Mouse (Mus musculus) CH12.LX (cell line): Measurements from ENCODE around the gene Smg7. TPM values are rescaled to one million over a fixed set of nuclear protein-coding genes. Genes with fewer than 3 reads are reported as not detected.

Experiments used
- DNase-seq: peaks from one replicate; pipeline ENCODE4 v3.0.0-alpha.2; 2013; ENCODE audit errors: extremely low read depth
- H3K27ac ChIP-seq: 2 replicates; pipeline ENCODE4 v1.5.1; 2012; ENCODE audit warnings: low read depth, mild to moderate bottlenecking, control low read depth, moderate library complexity; ENCODE audit not compliant: insufficient read depth
- H3K27me3 ChIP-seq: replicated peaks from 2 replicates; pipeline ENCODE3; 2012; ENCODE audit warnings: inconsistent platforms
- H3K36me3 ChIP-seq, 2 experiments: replicated peaks in 1 of 2; 2 replicates each; pipeline versions ENCODE3 to v1.6.1; 2012; ENCODE audit warnings: inconsistent platforms in 1 of 2, low read length in 1 of 2, mild to moderate bottlenecking in 1 of 2, mixed read lengths in 1 of 2, moderate library complexity in 1 of 2; ENCODE audit not compliant: control insufficient read depth in 1 of 2, insufficient read depth in 1 of 2
- H3K4me1 ChIP-seq, 2 experiments: 2 replicates each; pipeline ENCODE4 v1.6.1; 2012; ENCODE audit warnings: inconsistent platforms in 1 of 2, moderate library complexity in 1 of 2; ENCODE audit not compliant: insufficient read depth in 2 of 2, control insufficient read depth in 1 of 2
- H3K4me2 ChIP-seq: 2 replicates; pipeline ENCODE4 v1.6.1; 2012; ENCODE audit warnings: low read depth, mild to moderate bottlenecking, control low read depth; ENCODE audit not compliant: poor library complexity, insufficient read depth, severe bottlenecking
- H3K4me3 ChIP-seq, 3 experiments: fragments of 150-350 bp in 1 of 3; sonication (generic) in 1 of 3; replicated peaks in 1 of 3; 2 replicates each; pipeline versions ENCODE3 to v1.5.1; 2011 to 2012; ENCODE audit warnings: low read depth in 2 of 3, low read length in 2 of 3, mild to moderate bottlenecking in 2 of 3, moderate library complexity in 2 of 3, control low read depth in 1 of 3, improper control_type of control experiment in 1 of 3, inconsistent platforms in 1 of 3, mixed read lengths in 1 of 3; ENCODE audit not compliant: poor library complexity in 1 of 3
- H3K79me2 ChIP-seq: replicated peaks from 2 replicates; pipeline ENCODE4 v1.6.1; 2012; ENCODE audit warnings: mild to moderate bottlenecking, moderate library complexity; ENCODE audit not compliant: control insufficient read depth, poor library complexity, insufficient read depth, severe bottlenecking; ENCODE audit errors: extremely low read depth
- H3K9ac ChIP-seq: 2 replicates; pipeline ENCODE4 v1.6.1; 2012; ENCODE audit warnings: low read depth, mild to moderate bottlenecking, control low read depth, moderate library complexity; ENCODE audit not compliant: insufficient read depth
- H3K9me3 ChIP-seq: replicated peaks from 2 replicates; pipeline ENCODE3; 2012; ENCODE audit warnings: low read length, inconsistent platforms, mixed read lengths
- BHLHE40 ChIP-seq: IDR thresholded peaks from 2 replicates; pipeline ENCODE4 v1.6.1; 2011; ENCODE audit warnings: mild to moderate bottlenecking, low read depth, low read length, improper control_type of control experiment
- CHD2 ChIP-seq: IDR thresholded peaks from 2 replicates; pipeline ENCODE4 v1.6.1; 2011; ENCODE audit warnings: low read length, improper control_type of control experiment
- E2F4 ChIP-seq: IDR thresholded peaks from 2 replicates; pipeline ENCODE4 v1.6.1; 2011; ENCODE audit warnings: low read depth, low read length, improper control_type of control experiment; ENCODE audit not compliant: insufficient replicate concordance
- ETS1 ChIP-seq: conservative IDR thresholded peaks from 2 replicates; pipeline ENCODE4 v1.6.1; 2012; ENCODE audit warnings: low read depth, mild to moderate bottlenecking, inconsistent platforms, low read length, improper control_type of control experiment, moderate library complexity
- GABPA ChIP-seq: IDR thresholded peaks from 2 replicates; pipeline ENCODE4 v1.6.1; 2012; ENCODE audit warnings: low read depth, low read length, improper control_type of control experiment, inconsistent platforms; ENCODE audit not compliant: insufficient replicate concordance
- HCFC1 ChIP-seq: IDR thresholded peaks from 2 replicates; pipeline ENCODE4 v1.6.1; 2012; ENCODE audit warnings: low read depth, mild to moderate bottlenecking, inconsistent platforms, low read length, improper control_type of control experiment
- IRF4 ChIP-seq: IDR thresholded peaks from 2 replicates; pipeline ENCODE4 v1.6.1; 2014; ENCODE audit warnings: low read depth, mild to moderate bottlenecking, inconsistent platforms, low read length, improper control_type of control experiment
- JUN ChIP-seq: IDR thresholded peaks from 2 replicates; pipeline ENCODE4 v1.6.1; 2011; ENCODE audit warnings: low read depth, mild to moderate bottlenecking, low read length, improper control_type of control experiment, moderate library complexity; ENCODE audit not compliant: insufficient read depth
- JUND ChIP-seq: conservative IDR thresholded peaks from 2 replicates; pipeline ENCODE4 v1.6.1; 2011; ENCODE audit warnings: low read depth, low read length, improper control_type of control experiment
- KAT2A ChIP-seq: IDR thresholded peaks from 2 replicates; pipeline ENCODE4 v1.6.1; 2012; ENCODE audit warnings: low read length, improper control_type of control experiment, inconsistent platforms; ENCODE audit not compliant: insufficient replicate concordance
- MAFK ChIP-seq: IDR thresholded peaks from 2 replicates; pipeline ENCODE4 v1.6.1; 2011; ENCODE audit warnings: low read length, improper control_type of control experiment; ENCODE audit not compliant: insufficient replicate concordance
- MAX ChIP-seq: IDR thresholded peaks from 2 replicates; pipeline ENCODE4 v1.6.1; 2011; ENCODE audit warnings: low read length, improper control_type of control experiment
- MXI1 ChIP-seq: IDR thresholded peaks from 2 replicates; pipeline ENCODE4 v1.6.1; 2011; ENCODE audit warnings: mild to moderate bottlenecking, low read depth, low read length, improper control_type of control experiment
- MYC ChIP-seq: IDR thresholded peaks from 2 replicates; pipeline ENCODE4 v1.6.1; 2011; ENCODE audit warnings: low read depth, mild to moderate bottlenecking, improper control_type of control experiment, low read length
- POLR2AphosphoS2 ChIP-seq: IDR thresholded peaks from 2 replicates; pipeline ENCODE4 v1.6.1; 2011; ENCODE audit warnings: low read depth, low read length, improper control_type of control experiment
- RAD21 ChIP-seq: IDR thresholded peaks from 2 replicates; pipeline ENCODE4 v1.6.1; 2011; ENCODE audit warnings: low read depth, mild to moderate bottlenecking, low read length, improper control_type of control experiment, moderate library complexity
- RCOR1 ChIP-seq: conservative IDR thresholded peaks from 2 replicates; pipeline ENCODE4 v1.6.1; 2012; ENCODE audit warnings: low read depth, mild to moderate bottlenecking, inconsistent platforms, low read length, improper control_type of control experiment
- SIN3A ChIP-seq: IDR thresholded peaks from 2 replicates; pipeline ENCODE4 v1.6.1; 2012; ENCODE audit warnings: low read length, improper control_type of control experiment, inconsistent platforms
- USF1 ChIP-seq: IDR thresholded peaks from 2 replicates; pipeline ENCODE4 v1.6.1; 2014; ENCODE audit warnings: low read depth, mild to moderate bottlenecking, inconsistent platforms, low read length, improper control_type of control experiment
- USF2 ChIP-seq: conservative IDR thresholded peaks from 2 replicates; pipeline ENCODE4 v1.6.1; 2011; ENCODE audit warnings: low read depth, low read length, improper control_type of control experiment
- ZC3H11A ChIP-seq: IDR thresholded peaks from 2 replicates; pipeline ENCODE4 v1.6.1; 2012; ENCODE audit warnings: low read depth, mild to moderate bottlenecking, inconsistent platforms, low read length, improper control_type of control experiment
- ZKSCAN1 ChIP-seq: IDR thresholded peaks from 2 replicates; pipeline ENCODE4 v1.6.1; 2012; ENCODE audit warnings: low read depth, inconsistent platforms, low read length, improper control_type of control experiment, borderline replicate concordance
- ZMIZ1 ChIP-seq: IDR thresholded peaks from 2 replicates; pipeline ENCODE4 v1.6.1; 2012; ENCODE audit warnings: low read depth, mild to moderate bottlenecking, inconsistent platforms, low read length, improper control_type of control experiment
- dilution Hi-C: fragments of 300-500 bp; cut with MboI; formaldehyde crosslinking; loops from 2 replicates; pipeline ENCODE4 v1.14.3; 2020; ENCODE audit warnings: low sequenced_read_pairs; ENCODE audit not compliant: extremely low pct_unique_long_range_greater_than_20kb, extremely low pct_ligation_motif_present
- in situ Hi-C: fragments of 300-500 bp; cut with MboI; formaldehyde crosslinking; loops from 3 replicates; pipeline ENCODE4 v1.14.3; 2019; ENCODE audit warnings: low sequenced_read_pairs, low pct_ligation_motif_present, low pct_unique_long_range_greater_than_20kb, mixed read lengths
- polyA plus RNA-seq: library from polyadenylated mRNA; unstranded; fragments of >175 nt; gene quantifications from 2 replicates; pipeline ENCODE4 v1.2.1, GENCODE M21; 2012; ENCODE audit warnings: low read depth; ENCODE audit not compliant: insufficient read length
- total RNA-seq, 2 experiments: library from RNA; depleted of rRNA; stranded (reverse); fragments of 300-350 nt in 1 of 2; fragments of >200 nt in 1 of 2; gene quantifications; 2 replicates each; pipeline ENCODE4 v1.2.3; 2012 to 2014

Smg7 gene
- total and polyA plus RNA-seq, 3 experiments, result 23.4 to 55.2 (median 27.0) TPM

DNA sequence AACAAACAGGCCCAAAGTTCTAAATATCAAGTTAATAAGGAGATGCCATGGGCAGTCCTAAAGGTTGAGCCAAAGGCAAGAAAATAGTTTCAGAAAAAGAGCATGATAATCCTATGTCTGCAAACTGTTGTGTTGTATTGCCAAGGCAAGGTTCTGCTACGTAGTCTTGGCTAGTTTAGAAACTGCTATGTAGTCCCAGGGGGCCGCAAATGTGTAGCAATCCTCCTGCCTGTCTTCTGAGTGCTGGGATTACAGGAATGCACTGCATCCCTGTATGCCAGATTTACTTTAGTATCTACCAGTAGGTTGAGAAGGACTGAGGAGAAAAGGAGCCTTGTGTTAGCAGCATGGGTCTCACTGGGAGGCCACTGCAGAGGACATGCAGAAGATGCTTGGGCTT lies 55.6 kb downstream of the Smg7 start:
- DNase-seq, result no peak
- no peak for TF ChIP-seq JUND
- TF ChIP-seq SIN3A, result no peak
- no peak for TF ChIP-seq BHLHE40
- TF ChIP-seq IRF4, result no peak
- no peak for TF ChIP-seq ETS1
- no peak for TF ChIP-seq ZKSCAN1
- TF ChIP-seq ZMIZ1, result no peak
- no peak for TF ChIP-seq HCFC1
- no peak for TF ChIP-seq KAT2A
- TF ChIP-seq, all 38 proteins: peak for 0
- no peak overlapping the region for H3K4me3 ChIP-seq
- H3K4me1 ChIP-seq, result peaks cover 3 to 26% of the 10 kb centered on the region in 2 experiments; a peak in 3 of 4 replicates
- no peaks in the 10 kb centered on the region for H3K79me2 ChIP-seq
- no peak overlapping the region for H3K4me2 ChIP-seq
- H3K9me3 ChIP-seq, result no peaks in the 10 kb centered on the region
- no peaks in the 10 kb centered on the region for H3K27me3 ChIP-seq
- no peak overlapping the region for H3K27ac ChIP-seq
- in situ Hi-C loops (no loop called here), dilution Hi-C loops (no loop called here)
- peaks cover 50 to 90% of the 10 kb centered on the region in 2 experiments for H3K36me3 ChIP-seq
- H3K9ac ChIP-seq, result no peak overlapping the region

DNA sequence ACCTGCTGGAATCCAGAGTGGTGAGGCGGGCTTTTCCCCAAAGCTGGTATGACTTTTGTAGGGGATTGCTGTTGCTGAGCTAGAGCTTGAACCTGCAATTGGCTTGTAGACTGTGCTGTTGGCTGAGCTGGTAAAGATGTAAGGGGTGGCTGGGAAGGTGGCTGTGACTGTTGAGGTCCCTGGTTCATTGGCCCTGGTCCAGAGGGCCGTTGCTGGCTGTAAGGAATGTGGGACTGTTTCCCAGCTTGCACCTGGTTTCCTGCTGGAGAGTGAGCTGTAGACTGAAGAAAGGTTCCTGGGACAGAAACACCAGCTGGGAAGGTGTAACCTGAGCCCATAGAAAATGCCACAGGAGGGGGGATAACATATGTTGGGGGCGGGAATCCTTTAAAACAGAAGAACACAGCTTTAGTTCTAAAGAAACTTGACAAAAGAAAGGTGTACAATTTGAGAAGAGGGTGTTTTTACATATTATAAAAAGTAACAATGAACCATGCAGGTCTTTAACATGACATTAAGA lies 57.2 kb downstream of the Smg7 start:
- Histone ChIP-seq H3K27ac (no peak overlapping the region), H3K36me3 (peaks cover 44 to 77% of the 10 kb centered on the region in 2 experiments)

More for the DNA sequence above, 57.2 kb downstream of the Smg7 start:
- no peaks in the 10 kb centered on the region for H3K9me3 ChIP-seq
- no peak overlapping the region for H3K4me3 ChIP-seq
- H3K9ac ChIP-seq, result no peak overlapping the region
- 0 out of 2 replicates have a peak, but pooled peaks cover 2% of the 10 kb centered on the region for H3K79me2 ChIP-seq
- in situ Hi-C loops, result no loop called here
- dilution Hi-C loops, result no loop called here
- H3K27me3 ChIP-seq, result no peaks in the 10 kb centered on the region
- H3K4me2 ChIP-seq, result no peak overlapping the region
- no peak for TF ChIP-seq E2F4
- TF ChIP-seq RAD21, result no peak
- TF ChIP-seq MYC, result no peak
- TF ChIP-seq KAT2A, result no peak
- TF ChIP-seq USF2, result no peak
- TF ChIP-seq MAFK, result no peak
- TF ChIP-seq CHD2, result no peak
- TF ChIP-seq MXI1, result no peak
- TF ChIP-seq GABPA, result no peak
- no peak for TF ChIP-seq JUND
- no peak for TF ChIP-seq POLR2AphosphoS2
- no peak for TF ChIP-seq ZKSCAN1
- TF ChIP-seq ZC3H11A, result no peak
- TF ChIP-seq JUN, result no peak
- TF ChIP-seq RCOR1, result no peak
- no peak for TF ChIP-seq MAX
- TF ChIP-seq USF1, result no peak
- peaks cover 3 to 40% of the 10 kb centered on the region in 2 experiments; a peak in 3 of 4 replicates for H3K4me1 ChIP-seq
- no peak for DNase-seq
